Mouse (Mus musculus) erythroblast, embryonic 14.5 days (primary cell): ENCODE results near the gene Rab34. TPM values are rescaled to one million over a fixed set of nuclear protein-coding genes. Genes with fewer than 3 reads are reported as not detected.

ENCODE experiments used
- H3K27me3 ChIP-seq: 2 replicates; pipeline ENCODE4 v1.6.1; 2012; ENCODE audit warnings: inconsistent platforms; ENCODE audit not compliant: control insufficient read depth
- H3K36me3 ChIP-seq: 2 replicates; pipeline ENCODE4 v1.6.1; 2012; ENCODE audit warnings: mild to moderate bottlenecking, inconsistent platforms; ENCODE audit not compliant: control insufficient read depth
- H3K4me1 ChIP-seq: 2 replicates; pipeline ENCODE4 v1.6.1; 2012; ENCODE audit warnings: inconsistent platforms; ENCODE audit not compliant: control insufficient read depth
- H3K4me3 ChIP-seq: replicated peaks from 2 replicates; pipeline ENCODE3; 2012; ENCODE audit warnings: moderate library complexity, mild to moderate bottlenecking, inconsistent platforms
- H3K9me3 ChIP-seq: 2 replicates; pipeline ENCODE4 v1.6.1; 2012; ENCODE audit warnings: low read length, inconsistent platforms, mixed read lengths; ENCODE audit not compliant: control insufficient read depth
- GATA1 ChIP-seq: IDR thresholded peaks from 2 replicates; pipeline ENCODE4 v1.6.1; 2012; ENCODE audit warnings: low read length, inconsistent platforms, mixed read lengths
- TAL1 ChIP-seq: IDR thresholded peaks from 3 replicates; pipeline ENCODE4 v1.6.1; 2012; ENCODE audit warnings: low read length, inconsistent platforms, mixed read lengths
- polyA plus RNA-seq: library from polyadenylated mRNA; stranded (reverse); fragments of >175 nt; gene quantifications from 2 replicates; pipeline ENCODE4 v1.2.3, GENCODE M21; 2012

Gene Rab34
- polyA plus RNA-seq: 0.13 and 0.26 TPM in 2 replicates

GRCm38 (mm10) chr11:78188331-78189233, at the start of gene Rab34:
Rab34 (plus strand) TSS chr11:78188430.
- Histone ChIP-seq H3K9me3 (peaks cover 15% of the 10 kb centered on the region), H3K36me3 (no peaks in the 10 kb centered on the region; the same call in 1 of the 2 replicates), H3K4me3 (peak within 1 kb of the TSS; percentile 52), H3K4me1 (peaks cover 23% of the 10 kb centered on the region), H3K27me3 (peaks cover 74% of the 10 kb centered on the region)
- no peak for TF ChIP-seq GATA1
- no peak for TF ChIP-seq TAL1

- no peak overlapping the region for H3K4me3 ChIP-seq
- H3K36me3 ChIP-seq: peaks cover 23% of the 10 kb centered on the region
- TF ChIP-seq TAL1 (no peak), GATA1 (peak; percentile 52; the same call in 1 of the 2 replicates)
- no peaks in the 10 kb centered on the region for H3K9me3 ChIP-seq
- H3K4me1 ChIP-seq: peaks cover 34% of the 10 kb centered on the region
- H3K27me3 ChIP-seq: no peaks in the 10 kb centered on the region
Observed at GRCm38 (mm10) chr11:78140665-78141064, 47.6 kb upstream of the Rab34 start.

- no peak for TF ChIP-seq TAL1
- no peak for TF ChIP-seq GATA1
- peaks cover 37% of the 10 kb centered on the region for H3K36me3 ChIP-seq
- H3K4me1 ChIP-seq: peaks cover 36% of the 10 kb centered on the region
- H3K4me3 ChIP-seq: no peak overlapping the region
- no peaks in the 10 kb centered on the region for H3K9me3 ChIP-seq
- no peaks in the 10 kb centered on the region for H3K27me3 ChIP-seq
Observed at GRCm38 (mm10) chr11:78143520-78143919, 44.7 kb upstream of the Rab34 start.

- TF ChIP-seq GATA1 (no peak), TAL1 (no peak)
- H3K36me3 ChIP-seq: peaks cover 47% of the 10 kb centered on the region
- peaks cover 20% of the 10 kb centered on the region for H3K4me1 ChIP-seq
- H3K9me3 ChIP-seq: no peaks in the 10 kb centered on the region
- no peak overlapping the region for H3K4me3 ChIP-seq
- no peaks in the 10 kb centered on the region for H3K27me3 ChIP-seq
Observed at GRCm38 (mm10) chr11:78146168-78146567, 42.1 kb upstream of the Rab34 start.

GRCm38 (mm10) chr11:78146707-78147543, 41.3 kb upstream of the Rab34 start:
- no peak overlapping the region for H3K4me3 ChIP-seq
- TF ChIP-seq GATA1: no peak
- no peak for TF ChIP-seq TAL1
- H3K27me3 ChIP-seq: no peaks in the 10 kb centered on the region
- peaks cover 47% of the 10 kb centered on the region for H3K36me3 ChIP-seq
- peaks cover 13% of the 10 kb centered on the region for H3K4me1 ChIP-seq
- H3K9me3 ChIP-seq: no peaks in the 10 kb centered on the region

GRCm38 (mm10) chr11:78151161-78151560, 37.1 kb upstream of the Rab34 start:
- H3K27me3 ChIP-seq: no peaks in the 10 kb centered on the region
- H3K4me3 ChIP-seq: no peak overlapping the region
- no peak for TF ChIP-seq TAL1
- no peak for TF ChIP-seq GATA1
- peaks cover 63% of the 10 kb centered on the region for H3K36me3 ChIP-seq
- H3K9me3 ChIP-seq: no peaks in the 10 kb centered on the region
- peaks cover 5% of the 10 kb centered on the region for H3K4me1 ChIP-seq

GRCm38 (mm10) chr11:78152299-78153231, 35.7 kb upstream of the Rab34 start:
- no peaks in the 10 kb centered on the region for H3K27me3 ChIP-seq
- TF ChIP-seq GATA1 (no peak), TAL1 (no peak)
- H3K4me1 ChIP-seq: peaks cover 7% of the 10 kb centered on the region
- H3K4me3 ChIP-seq: no peak overlapping the region
- no peaks in the 10 kb centered on the region for H3K9me3 ChIP-seq
- H3K36me3 ChIP-seq: peaks cover 71% of the 10 kb centered on the region

- H3K36me3 ChIP-seq: peaks cover 76% of the 10 kb centered on the region
- no peaks in the 10 kb centered on the region for H3K9me3 ChIP-seq
- no peak overlapping the region for H3K4me3 ChIP-seq
- H3K4me1 ChIP-seq: peaks cover 8% of the 10 kb centered on the region
- H3K27me3 ChIP-seq: no peaks in the 10 kb centered on the region
- no peak for TF ChIP-seq TAL1
- no peak for TF ChIP-seq GATA1
Observed at GRCm38 (mm10) chr11:78153778-78154177, 34.5 kb upstream of the Rab34 start.
